Mouse (Mus musculus) embryonic facial prominence, embryonic 13.5 days (tissue): Measurements from ENCODE around the gene Pde4c. TPM values are rescaled to one million over a fixed set of nuclear protein-coding genes. Genes with fewer than 3 reads are reported as not detected.

Experiments used
- ATAC-seq: fragments of 200-750 bp; cut with Nextera tagmentation; 2 replicates; pipeline ENCODE4 v1.8.0; 2017; ENCODE audit warnings: low read depth; ENCODE audit not compliant: insufficient number of reproducible peaks, insufficient read depth, low FRiP score, low TSS enrichment
- H3K27ac ChIP-seq: fragments of 300-500 bp; sonication (generic); 2 replicates; pipeline ENCODE4 v1.5.1; 2015; ENCODE audit warnings: moderate library complexity, mild to moderate bottlenecking, inconsistent platforms
- H3K27me3 ChIP-seq: fragments of 300-500 bp; sonication (generic); 2 replicates; pipeline ENCODE4 v1.6.1; 2015; ENCODE audit warnings: mild to moderate bottlenecking, inconsistent platforms
- H3K36me3 ChIP-seq: fragments of 300-500 bp; sonication (generic); 2 replicates; pipeline ENCODE4 v1.6.1; 2015; ENCODE audit warnings: mild to moderate bottlenecking, inconsistent platforms
- H3K4me1 ChIP-seq: fragments of 300-500 bp; sonication (generic); 2 replicates; pipeline ENCODE4 v1.6.1; 2015; ENCODE audit warnings: inconsistent platforms
- H3K4me2 ChIP-seq: fragments of 300-500 bp; sonication (generic); 2 replicates; pipeline ENCODE4 v1.6.1; 2015; ENCODE audit warnings: moderate library complexity, mild to moderate bottlenecking, inconsistent platforms
- H3K4me3 ChIP-seq: fragments of 300-500 bp; sonication (generic); 2 replicates; pipeline ENCODE4 v1.5.1; 2015; ENCODE audit warnings: mild to moderate bottlenecking, inconsistent platforms
- H3K9ac ChIP-seq: fragments of 300-500 bp; sonication (generic); 2 replicates; pipeline ENCODE4 v1.6.1; 2015; ENCODE audit warnings: mild to moderate bottlenecking, inconsistent platforms
- H3K9me3 ChIP-seq: fragments of 300-500 bp; sonication (generic); 2 replicates; pipeline ENCODE4 v1.6.1; 2016; ENCODE audit warnings: inconsistent platforms
- WGBS: fragments of 180-500 bp; shearing (Covaris S2); methylation state at CpG from one replicate; pipeline ENCODE4 v1.1.7; 2015; ENCODE audit warnings: mixed read lengths; 5-methylcytosine and 5-hydroxymethylcytosine counted together
- polyA plus RNA-seq: library from polyadenylated mRNA; unstranded; fragments of >200 nt; fragmentation: Nextera tagmentation; extraction: Ambion mirVana; gene quantifications from 2 replicates; pipeline ENCODE4 v1.2.1, GENCODE M21; 2015

Gene Pde4c
- polyA plus RNA-seq, 1 experiment from 2014 or later: 0.13 TPM

GRCm38 (mm10) chr8:70698310-70699109, 25.0 kb upstream of the Pde4c start, which contains the start of gene Jund:
Jund (plus strand) TSS chr8:70698949.
- H3K27me3 ChIP-seq: no peaks in the 10 kb centered on the region
- peak within 1 kb of the TSS; percentile 99 for H3K27ac ChIP-seq
- H3K36me3 ChIP-seq: peaks cover 17% of the 10 kb centered on the region; the same call in 1 of the 2 replicates
- ATAC-seq: peak; percentile 88
- under 1% methylated on average over 69 of the region's 69 CpGs for WGBS
- H3K4me2 ChIP-seq: peak within 1 kb of the TSS; percentile 60
- H3K4me3 ChIP-seq: peak within 1 kb of the TSS; percentile 74
- H3K9me3 ChIP-seq: no peaks in the 10 kb centered on the region
- peaks cover 58% of the 10 kb centered on the region for H3K4me1 ChIP-seq
- H3K9ac ChIP-seq: peak within 1 kb of the TSS; percentile 98

GRCm38 (mm10) chr8:70699116-70699833, 24.2 kb upstream of the Pde4c start:
- peak overlapping the region; percentile 60 for H3K4me2 ChIP-seq
- H3K4me1 ChIP-seq: peaks cover 55% of the 10 kb centered on the region
- no peaks in the 10 kb centered on the region for H3K27me3 ChIP-seq
- peak overlapping the region; percentile 99 for H3K27ac ChIP-seq
- ATAC-seq: no peak
- no peaks in the 10 kb centered on the region for H3K9me3 ChIP-seq
- peak overlapping the region; percentile 74 for H3K4me3 ChIP-seq
- H3K9ac ChIP-seq: peak overlapping the region; percentile 98
- peaks cover 23% of the 10 kb centered on the region for H3K36me3 ChIP-seq
- under 1% methylated on average over 87 of the region's 89 CpGs for WGBS

- Histone ChIP-seq H3K9me3 (no peaks in the 10 kb centered on the region), H3K4me2 (peak overlapping the region; percentile 60)
Observed at GRCm38 (mm10) chr8:70699834-70700554, 23.5 kb upstream of the Pde4c start.

GRCm38 (mm10) chr8:70700555-70700922, 23.0 kb upstream of the Pde4c start:
- 0 out of 2 replicates have a peak, but pooled peaks have one; percentile 6 for ATAC-seq
- WGBS: under 1% methylated on average over 20 of the region's 20 CpGs
- no peaks in the 10 kb centered on the region for H3K9me3 ChIP-seq
- H3K4me1 ChIP-seq: peaks cover 49% of the 10 kb centered on the region
- no peaks in the 10 kb centered on the region for H3K27me3 ChIP-seq
- peak overlapping the region; percentile 74 for H3K4me3 ChIP-seq
- peak overlapping the region; percentile 98 for H3K9ac ChIP-seq
- H3K27ac ChIP-seq: peak overlapping the region; percentile 99
- H3K4me2 ChIP-seq: peak overlapping the region; percentile 60
- peaks cover 23% of the 10 kb centered on the region for H3K36me3 ChIP-seq

More at GRCm38 (mm10) chr8:70699834-70700554, 23.5 kb upstream of the Pde4c start:
- H3K9ac ChIP-seq: peak overlapping the region; percentile 98
- ATAC-seq: no peak
- WGBS: under 1% methylated on average over 59 of the region's 59 CpGs
- H3K36me3 ChIP-seq: peaks cover 23% of the 10 kb centered on the region
- peak overlapping the region; percentile 74 for H3K4me3 ChIP-seq
- H3K27ac ChIP-seq: peak overlapping the region; percentile 99
- H3K27me3 ChIP-seq: no peaks in the 10 kb centered on the region
- H3K4me1 ChIP-seq: peaks cover 54% of the 10 kb centered on the region

GRCm38 (mm10) chr8:70701048-70701981, 22.2 kb upstream of the Pde4c start:
- Histone ChIP-seq H3K4me3 (peak overlapping the region; percentile 74), H3K27me3 (no peaks in the 10 kb centered on the region), H3K27ac (peak overlapping the region; percentile 99), H3K9me3 (no peaks in the 10 kb centered on the region), H3K9ac (peak overlapping the region; percentile 98), H3K36me3 (peaks cover 23% of the 10 kb centered on the region), H3K4me2 (peak overlapping the region; percentile 60), H3K4me1 (peaks cover 41% of the 10 kb centered on the region)
- ATAC-seq: no peak
- 51% methylated on average over 10 of the region's 10 CpGs for WGBS

GRCm38 (mm10) chr8:70701982-70702841, 21.3 kb upstream of the Pde4c start:
- Histone ChIP-seq H3K9me3 (no peaks in the 10 kb centered on the region), H3K36me3 (peaks cover 23% of the 10 kb centered on the region), H3K4me3 (no peak overlapping the region), H3K9ac (peak overlapping the region; percentile 49; the same call in 1 of the 2 replicates), H3K27ac (no peak overlapping the region; the same call in 1 of the 2 replicates), H3K4me2 (peak overlapping the region; percentile 60), H3K4me1 (peaks cover 32% of the 10 kb centered on the region), H3K27me3 (no peaks in the 10 kb centered on the region)
- 82% methylated on average over 2 of the region's 2 CpGs for WGBS
- no peak for ATAC-seq

GRCm38 (mm10) chr8:70702842-70703182, 20.7 kb upstream of the Pde4c start:
- Histone ChIP-seq H3K27ac (no peak overlapping the region; the same call in 1 of the 2 replicates), H3K4me1 (peaks cover 26% of the 10 kb centered on the region), H3K36me3 (peaks cover 23% of the 10 kb centered on the region), H3K9me3 (no peaks in the 10 kb centered on the region), H3K4me2 (0 out of 2 replicates have a peak overlapping the region, but pooled peaks have one; percentile 7), H3K27me3 (no peaks in the 10 kb centered on the region), H3K9ac (peak overlapping the region; percentile 49; the same call in 1 of the 2 replicates), H3K4me3 (no peak overlapping the region)
- WGBS: 78% methylated on average over 3 of the region's 3 CpGs
- no peak for ATAC-seq

GRCm38 (mm10) chr8:70703287-70703686, 20.2 kb upstream of the Pde4c start, which contains the start of gene Iqcn:
Iqcn (plus strand) TSS chr8:70703457.
- Histone ChIP-seq H3K27ac (no peak within 1 kb of the TSS; the same call in 1 of the 2 replicates), H3K9ac (peak within 1 kb of the TSS; percentile 49; the same call in 1 of the 2 replicates), H3K4me2 (peak within 1 kb of the TSS; percentile 7; the same call in 1 of the 2 replicates), H3K4me1 (peaks cover 21% of the 10 kb centered on the region), H3K27me3 (no peaks in the 10 kb centered on the region), H3K4me3 (no peak within 1 kb of the TSS), H3K36me3 (peaks cover 23% of the 10 kb centered on the region), H3K9me3 (no peaks in the 10 kb centered on the region)
- no peak for ATAC-seq
- WGBS: 92% methylated on average over 3 of the region's 3 CpGs

- ATAC-seq: no peak
- no peak overlapping the region for H3K27ac ChIP-seq
- no peaks in the 10 kb centered on the region for H3K4me1 ChIP-seq
- H3K36me3 ChIP-seq: peaks cover 8% of the 10 kb centered on the region
- no peaks in the 10 kb centered on the region for H3K27me3 ChIP-seq
- WGBS: 88% methylated on average over 14 of the region's 14 CpGs
- no peak overlapping the region for H3K4me3 ChIP-seq
- H3K9ac ChIP-seq: no peak overlapping the region
- H3K4me2 ChIP-seq: no peak overlapping the region
- no peaks in the 10 kb centered on the region for H3K9me3 ChIP-seq
Observed at GRCm38 (mm10) chr8:70708281-70708680, 15.2 kb upstream of the Pde4c start.

- WGBS: 93% methylated on average over 9 of the region's 9 CpGs
- H3K4me3 ChIP-seq: no peak overlapping the region
- no peak overlapping the region for H3K4me2 ChIP-seq
- H3K9me3 ChIP-seq: no peaks in the 10 kb centered on the region
- ATAC-seq: no peak
- H3K4me1 ChIP-seq: no peaks in the 10 kb centered on the region
- H3K27ac ChIP-seq: no peak overlapping the region
- no peaks in the 10 kb centered on the region for H3K27me3 ChIP-seq
- no peaks in the 10 kb centered on the region for H3K36me3 ChIP-seq
- H3K9ac ChIP-seq: no peak overlapping the region
Observed at GRCm38 (mm10) chr8:70709794-70710193, 13.7 kb upstream of the Pde4c start.
